Mouse (Mus musculus): ENCODE measurements around the gene Atp8a2. TPM values are rescaled to one million over a fixed set of nuclear protein-coding genes. Genes with fewer than 3 reads are reported as not detected.

The Atp8a2 gene
- polyA plus RNA-seq, 1 experiment from 2014 or later = 36.6 TPM

DNA sequence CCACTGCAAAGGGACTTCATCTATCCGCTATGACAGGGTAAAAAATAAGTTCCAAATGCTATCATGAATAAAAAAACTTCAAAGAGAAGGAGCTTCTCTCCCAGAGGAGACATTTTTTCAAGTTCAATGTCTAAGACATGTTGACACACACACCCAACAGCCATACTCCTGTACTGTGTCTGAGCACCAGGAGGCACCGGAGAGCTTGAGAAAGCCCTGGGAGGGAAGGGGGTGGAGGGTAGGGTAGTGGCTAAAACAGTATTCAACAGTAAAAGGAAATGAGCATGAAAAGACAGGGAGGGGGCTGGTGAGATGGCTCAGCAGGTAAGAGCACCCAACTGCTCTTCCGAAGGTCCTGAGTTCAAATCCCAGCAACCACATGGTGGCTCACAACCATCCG lies 58.6 kb downstream of the Atp8a2 start:
- Histone ChIP-seq H3K9me3 (no peaks in the 10 kb centered on the region), H3K4me3 (no peak overlapping the region), H3K27ac (replicated peaks) (no peak overlapping the region), H3K36me3 (no peaks in the 10 kb centered on the region), H3K4me2 (no peak overlapping the region), H3K27me3 (no peaks in the 10 kb centered on the region), H3K4me1 (replicated peaks) (no peaks in the 10 kb centered on the region), H3K9ac (no peak overlapping the region)
- WGBS = 92% methylated on average over 4 of the region's 4 CpGs
- no peak for ATAC-seq (ENCODE audit: low read depth)

DNA sequence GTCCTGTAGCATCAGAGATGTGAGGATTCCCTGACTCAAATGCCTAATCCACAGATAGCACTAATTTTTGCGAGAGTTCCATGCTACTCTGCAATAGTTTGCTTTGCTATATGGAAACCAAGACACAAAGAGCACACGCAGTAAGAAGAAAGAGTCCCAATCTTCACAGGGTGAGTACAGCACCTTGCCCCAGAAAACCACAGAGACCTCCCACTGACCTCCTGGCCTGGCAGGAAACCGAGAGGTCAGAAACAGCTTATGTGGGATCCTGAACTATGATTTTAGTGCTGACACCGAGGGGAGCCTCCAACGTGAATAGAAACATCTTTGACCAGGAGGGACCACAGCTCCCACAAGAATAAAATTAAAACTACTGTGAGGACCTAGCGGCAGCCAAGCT lies 59.2 kb downstream of the Atp8a2 start:
- Histone ChIP-seq H3K27ac (replicated peaks) (no peak overlapping the region), H3K9ac (no peak overlapping the region), H3K4me1 (replicated peaks) (no peaks in the 10 kb centered on the region), H3K36me3 (no peaks in the 10 kb centered on the region), H3K27me3 (no peaks in the 10 kb centered on the region), H3K4me2 (no peak overlapping the region), H3K4me3 (no peak overlapping the region), H3K9me3 (no peaks in the 10 kb centered on the region)
- no peak for ATAC-seq (ENCODE audit: low read depth)
- 80% methylated on average over 6 of the region's 6 CpGs for WGBS

DNA sequence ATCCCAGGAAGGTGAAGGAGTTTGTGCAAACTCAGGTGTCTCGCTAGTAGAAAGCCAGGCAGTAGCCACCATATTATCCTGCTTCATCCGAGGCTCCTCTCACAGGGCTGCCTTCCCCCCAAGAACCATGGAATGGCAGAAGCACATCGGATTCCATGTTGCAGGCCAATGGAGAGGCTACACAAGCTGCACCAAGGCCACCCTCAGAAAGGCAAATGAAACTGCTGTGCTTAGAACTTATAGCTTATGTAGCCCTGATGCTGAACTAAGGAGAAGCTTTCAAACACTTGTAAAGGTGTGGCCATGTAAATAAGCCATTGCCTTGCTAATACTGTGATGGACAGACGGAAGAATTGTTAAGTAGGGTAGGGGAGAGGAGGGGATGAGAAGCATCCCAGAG lies 61.2 kb downstream of the Atp8a2 start:
- Histone ChIP-seq H3K4me3 (no peak overlapping the region), H3K9me3 (no peaks in the 10 kb centered on the region), H3K9ac (no peak overlapping the region), H3K27me3 (no peaks in the 10 kb centered on the region), H3K36me3 (no peaks in the 10 kb centered on the region), H3K4me2 (no peak overlapping the region), H3K4me1 (replicated peaks) (no peaks in the 10 kb centered on the region), H3K27ac (replicated peaks) (no peak overlapping the region)
- 88% methylated on average over 4 of the region's 4 CpGs for WGBS
- no peak for ATAC-seq (ENCODE audit: low read depth)

DNA sequence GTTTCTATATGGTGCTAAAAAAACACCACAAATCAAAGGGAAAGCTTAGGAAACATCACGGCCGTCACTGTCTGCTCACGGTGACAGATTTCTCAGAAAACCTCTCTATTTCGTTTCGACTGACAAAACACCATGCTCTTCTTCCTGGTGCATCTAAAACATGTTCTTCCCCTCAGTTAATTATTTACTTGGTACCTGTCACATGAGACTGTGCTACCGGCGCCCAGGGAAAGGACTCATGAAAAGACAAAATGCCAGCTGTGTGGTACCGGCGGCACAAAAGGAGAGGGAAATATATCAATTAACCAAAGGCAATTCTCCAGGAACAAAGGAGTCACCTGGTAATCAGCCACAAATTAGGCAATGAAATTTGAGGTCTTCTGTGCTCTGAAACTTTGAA lies 62.3 kb downstream of the Atp8a2 start:
- 50% methylated on average over 9 of the region's 9 CpGs for WGBS
- H3K4me2 ChIP-seq = no peak overlapping the region
- no peaks in the 10 kb centered on the region for H3K9me3 ChIP-seq
- no peak for ATAC-seq (ENCODE audit: low read depth)
- no peaks in the 10 kb centered on the region for H3K27me3 ChIP-seq
- no peaks in the 10 kb centered on the region for H3K36me3 ChIP-seq
- H3K4me1 ChIP-seq (replicated peaks) = no peaks in the 10 kb centered on the region
- H3K4me3 ChIP-seq = no peak overlapping the region
- H3K9ac ChIP-seq = no peak overlapping the region
- no peak overlapping the region for H3K27ac ChIP-seq (replicated peaks)

DNA sequence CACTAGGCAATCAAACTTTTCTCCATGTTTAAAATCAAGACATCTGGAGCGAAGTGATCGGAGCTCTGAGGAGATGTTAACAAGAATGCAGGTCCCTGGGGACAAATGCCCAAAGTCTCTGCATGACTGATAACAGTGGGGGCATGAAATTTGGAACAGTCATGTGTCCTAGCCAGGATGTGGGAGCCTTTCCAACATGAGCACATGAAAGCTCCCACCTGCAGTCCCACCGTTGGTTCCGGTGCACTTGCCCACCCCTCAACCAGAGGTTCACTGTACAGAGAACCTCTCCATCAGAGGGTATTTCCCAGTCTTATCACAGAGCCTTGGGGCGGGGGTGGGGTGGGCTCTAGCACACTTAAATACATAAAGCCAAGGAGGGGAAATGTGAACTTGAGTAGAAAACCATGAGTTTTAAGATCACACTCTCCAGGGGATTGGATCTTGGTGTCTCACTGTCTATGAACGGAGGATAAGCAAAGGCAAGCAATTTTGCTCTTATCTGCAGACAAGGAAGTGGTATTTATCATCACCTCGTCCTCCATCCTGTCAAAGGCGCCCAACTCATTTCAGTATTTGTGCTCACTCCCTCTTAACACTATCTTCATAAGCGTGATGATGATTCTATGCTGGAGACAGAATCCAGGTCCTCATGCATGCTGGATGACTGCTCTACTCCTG lies 65.6 kb downstream of the Atp8a2 start:
- Histone ChIP-seq H3K36me3 (no peaks in the 10 kb centered on the region), H3K27me3 (no peaks in the 10 kb centered on the region), H3K9ac (no peak overlapping the region), H3K4me1 (replicated peaks) (no peaks in the 10 kb centered on the region), H3K9me3 (no peaks in the 10 kb centered on the region), H3K27ac (replicated peaks) (no peak overlapping the region), H3K4me2 (no peak overlapping the region), H3K4me3 (no peak overlapping the region)
- no peak for ATAC-seq (ENCODE audit: low read depth)
- 89% methylated on average over 9 of the region's 9 CpGs for WGBS

DNA sequence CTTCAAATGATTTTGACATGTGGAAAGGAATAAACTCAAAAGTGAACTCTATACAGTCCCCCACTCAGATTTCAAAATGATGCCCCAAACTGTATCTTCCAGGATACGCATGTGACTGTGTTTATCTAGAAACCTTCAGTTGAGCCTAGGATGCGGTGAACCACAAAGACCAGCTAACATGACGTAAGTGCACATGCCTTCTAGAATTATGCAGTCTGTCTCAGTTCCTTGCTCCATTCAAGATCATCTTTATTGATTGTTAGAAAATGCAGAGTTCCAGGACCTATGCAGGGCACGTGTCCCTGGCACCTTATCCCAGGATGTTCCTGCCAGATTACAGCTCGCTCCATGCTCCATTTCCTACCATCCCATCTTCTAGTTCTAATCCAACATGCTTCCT lies 67.4 kb downstream of the Atp8a2 start:
- no peaks in the 10 kb centered on the region for H3K9me3 ChIP-seq
- no peak overlapping the region for H3K4me3 ChIP-seq
- H3K4me1 ChIP-seq (replicated peaks) = no peaks in the 10 kb centered on the region
- no peak overlapping the region for H3K27ac ChIP-seq (replicated peaks)
- no peaks in the 10 kb centered on the region for H3K27me3 ChIP-seq
- H3K9ac ChIP-seq = no peak overlapping the region
- 84% methylated on average over 5 of the region's 5 CpGs for WGBS
- H3K4me2 ChIP-seq = no peak overlapping the region
- no peak for ATAC-seq (ENCODE audit: low read depth)
- no peaks in the 10 kb centered on the region for H3K36me3 ChIP-seq

DNA sequence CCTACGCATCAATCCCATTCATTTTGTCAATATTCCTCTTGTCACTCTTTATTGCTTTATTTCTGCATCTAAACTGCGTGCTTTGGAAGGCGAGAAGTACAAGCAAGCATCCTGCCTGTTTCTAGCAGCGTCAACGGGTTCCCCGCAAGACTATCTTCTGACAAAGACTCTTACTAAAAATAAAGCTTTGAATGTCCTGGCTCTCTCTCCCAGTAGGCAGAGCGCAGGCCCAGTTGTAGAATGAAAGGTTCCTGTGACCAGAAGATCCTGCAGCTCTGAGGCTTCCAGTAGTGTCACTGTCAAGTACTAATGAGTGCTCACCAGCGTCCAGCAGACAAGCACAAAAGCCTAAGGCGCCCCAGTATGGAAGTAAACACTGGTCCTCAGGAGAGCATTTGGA lies 71.8 kb downstream of the Atp8a2 start:
- no peak for ATAC-seq (ENCODE audit: low read depth)
- Histone ChIP-seq H3K27me3 (no peaks in the 10 kb centered on the region), H3K4me2 (no peak overlapping the region), H3K9me3 (no peaks in the 10 kb centered on the region), H3K9ac (no peak overlapping the region), H3K36me3 (no peaks in the 10 kb centered on the region), H3K4me1 (replicated peaks) (no peaks in the 10 kb centered on the region), H3K4me3 (no peak overlapping the region), H3K27ac (replicated peaks) (0 out of 2 replicates have a peak overlapping the region, but pooled peaks have one; percentile 19)
- WGBS = 78% methylated on average over 9 of the region's 9 CpGs

DNA sequence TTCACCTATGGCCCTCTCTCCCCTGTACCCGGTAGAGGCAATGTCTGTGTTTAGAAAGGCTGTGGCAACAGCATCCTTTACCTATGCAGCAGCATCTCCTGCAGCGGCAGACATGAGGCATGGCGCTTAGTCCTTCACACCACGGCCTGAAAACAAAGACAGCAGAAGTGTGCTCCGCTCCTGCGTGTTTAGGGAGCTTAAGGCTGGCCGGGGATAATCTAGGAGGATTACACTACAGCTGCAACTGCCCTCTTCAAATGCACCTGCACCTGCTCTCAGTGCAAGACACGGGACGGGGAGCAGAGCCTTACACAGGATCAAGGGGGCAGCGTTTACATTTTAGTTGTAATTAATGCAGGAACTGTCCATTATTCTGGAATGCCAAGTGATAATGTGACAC lies 75.4 kb downstream of the Atp8a2 start:
- H3K9ac ChIP-seq = no peak overlapping the region

DNA sequence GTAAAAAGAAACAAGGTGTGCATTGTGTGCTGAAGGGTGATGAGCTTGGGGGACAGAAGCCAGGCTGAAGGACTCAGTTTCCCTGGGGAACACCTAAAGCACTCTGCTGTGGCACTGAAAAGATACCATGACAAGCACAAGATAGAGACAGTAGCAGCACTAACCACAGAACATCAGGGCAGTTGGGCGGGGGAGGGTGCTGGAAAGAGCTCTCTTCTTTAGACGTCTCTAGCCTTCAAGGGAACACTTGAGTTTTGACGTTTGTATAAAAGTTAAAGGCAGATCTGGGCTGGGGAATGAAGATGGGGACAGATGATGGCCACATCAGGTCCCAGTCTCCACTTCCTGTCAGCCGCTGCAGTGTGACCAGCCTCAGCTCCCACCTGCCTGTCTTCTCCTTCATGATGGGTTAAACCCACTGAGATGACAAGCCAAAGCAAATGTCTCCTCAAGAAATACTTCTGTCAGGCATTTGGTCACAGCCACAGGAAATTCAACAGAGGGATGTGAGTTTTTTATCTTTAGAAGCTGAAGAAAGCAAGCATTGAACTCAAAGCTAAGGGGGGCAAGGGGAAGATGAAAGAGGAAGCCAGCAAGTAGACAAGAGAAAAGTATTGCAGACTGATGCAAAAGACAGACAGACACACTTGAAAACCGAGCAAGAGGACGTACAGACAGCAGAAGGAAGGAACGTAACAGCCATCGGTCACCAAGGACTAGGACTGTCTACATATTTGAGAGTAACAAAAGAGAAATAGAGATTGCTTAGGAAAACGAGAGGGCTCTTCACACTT lies 79.0 kb downstream of the Atp8a2 start:
- Histone ChIP-seq H3K27ac (replicated peaks) (no peak overlapping the region), H3K4me1 (replicated peaks) (no peaks in the 10 kb centered on the region), H3K9me3 (no peaks in the 10 kb centered on the region), H3K27me3 (no peaks in the 10 kb centered on the region), H3K9ac (no peak overlapping the region), H3K4me2 (no peak overlapping the region), H3K36me3 (no peaks in the 10 kb centered on the region), H3K4me3 (no peak overlapping the region)
- ATAC-seq (ENCODE audit: low read depth) = no peak
- 87% methylated on average over 9 of the region's 9 CpGs for WGBS

More for the DNA sequence above, 75.4 kb downstream of the Atp8a2 start:
- no peak overlapping the region for H3K27ac ChIP-seq (replicated peaks)
- ATAC-seq (ENCODE audit: low read depth) = no peak
- no peaks in the 10 kb centered on the region for H3K9me3 ChIP-seq
- H3K36me3 ChIP-seq = no peaks in the 10 kb centered on the region
- WGBS = 65% methylated on average over 10 of the region's 10 CpGs
- H3K27me3 ChIP-seq = no peaks in the 10 kb centered on the region
- no peaks in the 10 kb centered on the region for H3K4me1 ChIP-seq (replicated peaks)
- H3K4me2 ChIP-seq = no peak overlapping the region
- H3K4me3 ChIP-seq = no peak overlapping the region

DNA sequence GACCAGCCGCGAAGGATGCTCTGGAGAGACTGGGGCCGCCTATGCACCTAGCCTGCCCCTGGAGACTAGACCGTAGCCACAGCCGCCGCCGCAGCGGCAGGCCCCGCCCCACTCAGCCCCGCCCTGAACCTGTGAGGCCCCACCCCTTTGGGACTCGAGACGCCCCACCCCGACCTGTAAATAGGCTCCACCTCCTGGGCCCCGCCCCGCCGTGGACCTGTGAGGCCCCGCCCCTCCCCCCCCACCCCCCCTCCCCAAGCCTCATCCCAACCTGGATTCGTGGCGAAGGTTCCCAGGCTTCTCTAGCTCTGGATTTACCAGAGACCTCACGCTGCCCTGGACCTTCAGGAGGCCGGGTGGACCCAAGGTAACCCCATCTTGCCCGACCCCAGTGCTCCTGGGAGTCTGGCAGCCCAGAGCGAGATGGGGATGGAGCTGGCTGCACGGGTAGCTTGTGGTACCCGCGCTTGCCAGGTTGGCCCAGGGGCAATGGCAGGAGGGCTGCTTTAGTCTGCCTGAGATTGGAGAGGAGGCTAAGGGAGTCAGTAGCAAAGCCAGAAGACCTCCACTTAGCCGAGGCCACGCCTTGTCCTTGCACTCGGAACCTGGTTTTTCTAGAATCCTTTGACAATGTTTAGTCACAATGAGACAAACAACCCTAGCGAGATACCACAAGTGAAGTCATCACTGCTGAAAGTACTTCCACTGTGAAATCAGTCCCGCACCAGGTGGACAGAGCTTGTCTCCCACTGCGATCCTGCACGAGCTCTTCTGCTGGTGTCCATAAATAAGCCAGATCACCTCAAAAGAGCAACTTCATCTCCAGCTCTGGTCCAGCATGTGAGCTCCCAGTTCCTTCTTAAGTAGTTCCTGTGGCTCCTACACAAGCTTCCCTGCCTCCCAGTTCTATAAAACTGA lies 109.9 kb downstream of the Atp8a2 start:
- Histone ChIP-seq H3K9me3 (no peaks in the 10 kb centered on the region), H3K36me3 (no peaks in the 10 kb centered on the region), H3K27me3 (no peaks in the 10 kb centered on the region), H3K27ac (replicated peaks) (peak overlapping the region; percentile 61; the same call in 1 of the 2 replicates), H3K9ac (peak overlapping the region; percentile 78), H3K4me1 (replicated peaks) (peaks cover 25% of the 10 kb centered on the region), H3K4me2 (peak overlapping the region; percentile 73), H3K4me3 (peak overlapping the region; percentile 55)
- WGBS = 15% methylated on average over 26 of the region's 33 CpGs
- peak; percentile 96 for ATAC-seq (ENCODE audit: low read depth)

DNA sequence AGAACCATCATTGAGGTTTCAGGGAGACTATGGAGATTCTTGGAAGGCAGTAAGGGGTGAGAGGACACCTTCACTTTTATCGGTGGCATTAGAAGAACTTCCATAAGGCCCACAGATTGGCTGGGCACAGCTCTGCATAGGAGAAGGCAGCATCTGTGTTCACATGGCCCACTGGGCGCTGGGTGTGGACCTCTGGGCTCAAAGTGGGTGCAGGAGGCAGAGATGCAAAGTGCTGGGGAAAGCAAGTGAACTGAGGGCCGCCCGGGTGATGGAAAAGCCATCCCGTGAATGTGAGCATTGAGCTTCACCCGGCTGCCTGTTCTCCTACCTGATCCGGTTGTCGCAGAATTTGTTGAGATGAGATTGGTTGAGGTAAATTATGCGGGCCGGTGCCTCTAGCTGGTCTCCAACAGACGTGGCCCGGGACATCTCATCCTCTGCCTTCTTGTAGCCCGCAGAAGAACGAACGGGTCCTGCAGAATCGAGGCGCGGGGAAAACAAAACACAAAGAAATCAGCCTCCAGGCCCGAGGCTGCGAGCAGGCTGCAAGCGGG lies 110.6 kb downstream of the Atp8a2 start:
- peaks cover 25% of the 10 kb centered on the region for H3K4me1 ChIP-seq (replicated peaks)
- peak overlapping the region; percentile 78 for H3K9ac ChIP-seq
- peak overlapping the region; percentile 61 for H3K27ac ChIP-seq (replicated peaks)
- peak overlapping the region; percentile 73 for H3K4me2 ChIP-seq
- H3K4me3 ChIP-seq = peak overlapping the region; percentile 55
- peak; percentile 68 for ATAC-seq (ENCODE audit: low read depth)
- H3K27me3 ChIP-seq = no peaks in the 10 kb centered on the region
- 3% methylated on average over 21 of the region's 21 CpGs for WGBS
- H3K36me3 ChIP-seq = no peaks in the 10 kb centered on the region
- H3K9me3 ChIP-seq = no peaks in the 10 kb centered on the region

DNA sequence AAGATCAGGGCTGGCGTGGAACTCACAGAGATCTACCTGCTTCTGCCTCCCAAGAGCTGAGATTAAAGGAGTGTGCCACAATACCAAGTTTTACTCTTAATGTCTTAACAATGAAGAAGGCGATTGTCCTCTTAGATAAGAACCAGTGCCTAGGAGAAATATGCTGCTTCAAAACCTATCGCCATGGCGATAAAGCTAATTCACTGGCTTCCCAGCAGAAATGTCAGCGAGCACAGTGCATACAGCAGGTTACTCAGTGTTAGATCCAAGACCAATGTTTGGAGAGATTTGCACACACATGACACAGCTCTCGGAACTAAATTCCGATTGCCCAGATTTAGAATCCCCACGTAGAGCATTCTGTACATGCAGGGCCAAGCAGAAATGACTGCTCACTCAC lies 114.2 kb downstream of the Atp8a2 start:
- Histone ChIP-seq H3K9me3 (no peaks in the 10 kb centered on the region), H3K4me2 (no peak overlapping the region), H3K4me1 (replicated peaks) (peaks cover 25% of the 10 kb centered on the region), H3K27ac (replicated peaks) (no peak overlapping the region), H3K36me3 (no peaks in the 10 kb centered on the region), H3K4me3 (no peak overlapping the region), H3K27me3 (no peaks in the 10 kb centered on the region), H3K9ac (no peak overlapping the region)
- 80% methylated on average over 8 of the region's 8 CpGs for WGBS
- no peak for ATAC-seq (ENCODE audit: low read depth)
